Mouse (Mus musculus) ovary, postnatal 14 days (tissue): ENCODE measurements around the gene Nt5c2.

Experiments used
- DNase-seq: peaks from one replicate; pipeline ENCODE4 v3.0.0; 2022; ENCODE audit warnings: low spot score

The Nt5c2 gene

DNA sequence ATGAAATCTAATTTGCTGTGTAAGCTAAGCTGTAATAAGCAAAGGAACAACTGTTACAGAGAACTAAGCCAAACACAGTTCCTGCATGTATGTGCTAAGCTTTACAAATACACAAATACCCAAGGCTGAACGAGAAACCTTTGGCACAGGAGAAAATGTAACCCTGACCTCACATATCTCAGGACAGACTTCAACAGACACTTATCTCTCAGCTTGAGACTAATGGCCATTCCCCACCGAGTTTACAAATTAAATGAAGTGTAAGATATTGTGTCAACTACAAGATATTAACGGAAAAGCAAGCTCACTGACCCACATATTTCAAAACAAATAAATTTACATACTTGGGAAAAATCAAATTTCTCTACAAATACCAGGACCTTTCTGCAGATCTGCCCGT lies 86.8 kb downstream of the Nt5c2 start:
- DNase-seq, result no peak

DNA sequence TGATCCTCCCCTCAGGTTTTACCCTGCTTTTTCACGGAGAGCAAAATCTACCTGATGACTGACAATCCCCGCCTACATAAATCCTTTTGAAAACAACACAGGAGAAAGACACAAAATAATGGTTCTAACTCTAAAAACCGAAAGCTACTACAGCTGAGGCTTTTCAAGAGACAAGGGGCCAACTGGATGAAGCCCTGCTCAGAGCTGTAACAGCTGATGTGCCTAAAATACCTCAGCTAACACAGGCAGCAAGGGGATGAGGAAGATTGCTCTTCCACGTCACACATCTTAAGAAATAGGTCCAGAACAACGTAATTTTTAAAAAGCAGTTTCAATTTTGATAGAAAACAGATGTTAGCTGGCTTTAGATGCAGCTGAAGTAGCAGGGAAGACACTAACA lies 88.0 kb downstream of the Nt5c2 start:
- no peak for DNase-seq

DNA sequence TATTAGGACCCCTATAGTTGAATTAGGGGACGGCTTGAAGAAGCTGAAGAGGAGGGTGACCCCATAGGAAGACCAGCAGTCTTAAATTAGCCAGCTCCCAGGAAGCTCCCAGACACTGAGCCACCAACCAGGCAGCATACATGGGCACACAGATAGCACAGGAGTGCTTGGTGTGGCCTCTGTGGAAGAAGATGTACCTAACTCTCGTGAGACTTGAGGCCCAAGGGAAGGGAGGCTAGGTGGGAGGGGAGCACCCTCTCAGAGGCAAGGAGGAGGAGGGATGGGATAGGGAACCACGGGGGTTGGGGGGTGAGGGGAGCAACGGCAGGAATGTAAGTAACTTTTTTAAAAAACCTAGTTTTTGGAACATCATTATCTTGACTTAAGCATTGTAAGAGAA lies 88.6 kb downstream of the Nt5c2 start:
- DNase-seq, result no peak

DNA sequence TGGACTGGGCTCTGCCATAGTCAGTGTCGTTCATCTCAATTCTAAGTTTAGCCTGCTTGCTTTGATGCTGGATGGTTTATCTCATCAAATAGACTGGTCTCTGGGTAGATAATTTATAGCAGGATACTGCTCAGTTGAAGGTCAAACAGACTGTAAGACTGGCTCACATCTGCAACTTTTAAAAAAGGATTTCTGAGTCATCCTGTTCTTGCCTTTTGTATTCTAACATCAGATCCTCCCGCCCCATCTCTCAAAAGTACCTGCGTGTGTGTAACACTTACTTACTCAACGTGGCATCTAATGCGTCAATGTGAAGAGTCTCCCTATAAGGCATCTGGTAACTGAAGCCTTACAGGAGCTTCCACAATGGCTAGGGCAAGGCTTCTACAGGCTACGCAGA lies 94.4 kb downstream of the Nt5c2 start:
- no peak for DNase-seq

DNA sequence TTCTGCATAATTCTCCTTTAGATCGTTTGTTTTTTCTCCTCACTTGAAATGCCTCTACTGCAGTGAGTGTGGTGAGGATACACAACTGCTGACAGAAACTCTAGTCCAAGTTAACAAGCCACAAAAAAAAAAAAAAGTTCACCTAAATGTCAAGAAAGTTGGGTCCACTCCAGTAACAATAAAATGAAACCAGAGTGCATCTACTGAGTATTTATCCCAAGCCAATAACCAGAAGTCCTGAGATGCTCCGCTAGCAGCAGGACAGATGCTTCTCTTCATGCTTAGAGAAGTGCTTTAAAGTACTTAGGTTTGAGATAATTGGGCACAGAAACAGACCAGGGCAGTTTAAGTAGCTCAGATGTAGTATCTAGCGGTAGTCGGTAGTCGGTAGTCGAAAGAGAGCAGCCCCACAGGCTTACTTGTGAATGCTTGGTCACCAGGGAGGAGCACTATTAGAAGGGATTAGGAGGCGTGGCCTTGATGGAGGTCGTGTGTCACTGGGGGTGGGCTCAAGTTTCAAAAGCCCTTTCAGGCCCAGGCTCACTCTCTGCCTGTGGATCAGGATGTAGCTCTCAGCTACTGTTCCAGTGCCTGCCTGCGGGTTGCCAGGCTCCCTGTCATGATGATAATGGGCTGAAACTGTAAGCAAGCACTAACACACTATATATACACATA lies 99.4 kb downstream of the Nt5c2 start:
- DNase-seq, result no peak

DNA sequence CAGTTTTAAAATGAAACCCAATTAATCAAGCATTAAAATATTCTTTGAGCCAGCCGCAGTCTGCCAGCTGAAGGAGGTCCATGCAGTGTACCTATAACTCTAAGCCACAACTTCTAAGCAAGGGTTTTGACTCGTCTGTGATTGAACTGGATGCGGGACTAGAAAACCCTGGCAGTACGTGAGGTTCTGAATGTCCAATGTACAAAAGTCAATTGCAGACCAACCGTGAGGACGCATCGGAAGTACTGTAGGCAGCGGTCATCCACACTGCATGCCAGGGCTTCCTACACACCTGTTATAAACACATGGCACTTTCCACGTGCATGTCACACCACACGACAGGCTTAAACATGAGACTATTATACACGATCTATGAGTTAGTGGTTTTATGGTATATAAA lies 101.3 kb downstream of the Nt5c2 start:
- DNase-seq, result no peak

DNA sequence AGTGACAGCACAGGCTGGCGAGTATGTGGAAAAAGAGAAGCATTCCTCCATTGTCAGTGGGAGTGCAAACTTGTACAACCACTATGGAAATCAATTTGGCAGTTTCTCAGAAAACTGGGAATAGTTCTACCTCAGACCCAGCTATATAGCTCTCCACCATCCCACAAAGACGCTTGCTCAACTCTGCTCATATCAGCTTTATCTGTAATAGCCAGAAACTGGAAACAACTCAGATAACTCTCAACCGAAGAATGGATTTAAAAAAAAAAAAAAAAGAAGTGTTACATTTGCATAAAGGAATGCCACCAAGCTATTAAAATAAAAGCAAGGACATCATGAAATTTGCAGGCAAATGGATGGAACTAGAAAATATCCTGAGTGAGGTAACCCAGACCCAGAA lies 103.5 kb downstream of the Nt5c2 start:
- no peak for DNase-seq

DNA sequence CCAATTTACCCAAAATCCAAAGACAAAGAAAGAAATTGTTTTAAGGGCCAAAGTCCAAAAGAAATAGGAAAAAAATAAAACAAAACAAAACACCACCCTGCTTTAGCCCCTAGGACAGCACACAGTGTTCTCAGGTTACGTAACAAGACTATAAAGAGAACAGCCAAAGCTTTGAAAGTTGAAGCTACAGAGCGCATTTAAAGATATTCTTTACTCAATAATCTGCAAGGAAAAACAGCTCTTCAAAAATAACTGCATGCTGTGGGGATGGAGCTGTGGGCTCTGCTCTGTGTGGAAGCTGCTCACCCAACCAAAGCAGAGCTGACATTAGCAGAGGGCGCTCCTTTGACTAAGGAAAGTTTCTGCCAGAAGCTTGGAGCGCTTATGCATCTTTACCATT lies 106.0 kb downstream of the Nt5c2 start:
- no peak for DNase-seq

DNA sequence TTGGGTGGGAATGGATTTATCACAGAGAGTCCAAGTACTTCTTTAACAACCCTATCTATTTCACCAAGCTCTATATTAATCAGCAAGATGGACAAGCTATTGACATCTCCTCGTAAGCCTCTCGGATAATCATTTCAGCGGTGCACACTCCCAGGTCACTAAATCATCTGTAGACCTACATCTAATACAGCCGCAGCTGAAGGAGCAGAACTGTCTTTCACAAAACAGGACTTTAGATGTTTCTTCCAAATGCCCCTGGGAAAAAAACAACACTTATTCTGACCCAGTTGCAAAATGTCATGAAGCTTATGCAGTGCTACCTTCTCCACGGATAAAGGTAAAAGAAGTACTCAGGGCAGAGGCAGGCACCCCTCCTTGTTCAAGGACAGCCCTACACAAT lies 106.7 kb downstream of the Nt5c2 start:
- no peak for DNase-seq

DNA sequence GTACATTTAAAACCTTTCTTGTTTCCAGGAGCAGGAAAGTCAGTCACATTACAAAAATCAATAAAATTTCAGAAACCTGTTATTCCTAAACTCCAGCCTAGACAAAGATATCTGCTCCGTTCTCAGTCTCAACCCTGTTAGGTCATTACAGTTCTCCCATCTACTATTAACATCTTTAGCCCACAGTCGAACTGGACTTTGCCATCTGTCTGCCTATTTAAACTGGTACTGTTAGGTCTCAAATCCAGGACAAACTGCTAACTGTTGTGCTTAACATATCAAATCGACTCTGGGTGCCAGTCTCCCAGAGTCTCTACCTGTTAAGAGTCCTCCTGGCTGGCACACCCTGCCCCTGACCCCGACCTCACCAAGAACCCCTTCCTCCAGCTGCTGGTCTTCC lies 109.0 kb downstream of the Nt5c2 start:
- no peak for DNase-seq

DNA sequence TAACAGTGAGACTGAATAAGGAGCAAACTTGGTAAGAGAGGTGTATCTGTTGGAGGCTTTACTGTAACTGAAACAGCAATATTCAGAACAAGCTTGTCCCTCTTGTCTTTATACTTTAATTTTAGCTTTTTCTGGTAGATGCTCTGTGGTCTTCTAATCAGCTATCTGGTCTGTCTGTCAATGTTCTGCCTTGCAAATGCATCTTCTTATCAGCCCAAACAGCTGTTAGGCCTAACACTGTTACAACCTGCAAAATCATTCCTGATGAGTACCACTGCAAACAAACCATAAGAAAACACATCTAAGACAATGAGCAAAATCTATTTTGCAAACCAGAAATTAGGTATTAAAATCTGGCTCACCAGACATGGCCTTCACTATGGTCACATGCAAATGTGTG lies 109.6 kb downstream of the Nt5c2 start:
- no peak for DNase-seq

DNA sequence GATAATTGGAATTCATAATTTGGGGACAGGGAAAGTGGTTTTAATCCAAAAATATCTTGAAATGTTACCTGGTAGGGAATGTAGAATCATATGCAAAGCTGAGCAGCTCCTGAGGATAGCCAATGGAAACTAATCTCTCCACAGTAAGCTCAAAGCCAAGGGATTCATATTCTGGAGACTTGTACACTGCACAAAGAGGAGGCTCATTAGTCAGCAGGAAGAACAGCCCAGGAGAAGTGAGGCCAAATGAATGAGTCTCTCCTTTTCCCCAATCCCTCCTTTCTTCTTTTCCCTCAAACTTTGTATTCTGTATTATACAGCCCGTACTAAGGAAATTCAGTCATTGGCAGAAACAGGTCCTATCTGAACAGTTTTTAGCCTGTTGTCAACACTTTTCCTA lies 110.0 kb downstream of the Nt5c2 start:
- no peak for DNase-seq

DNA sequence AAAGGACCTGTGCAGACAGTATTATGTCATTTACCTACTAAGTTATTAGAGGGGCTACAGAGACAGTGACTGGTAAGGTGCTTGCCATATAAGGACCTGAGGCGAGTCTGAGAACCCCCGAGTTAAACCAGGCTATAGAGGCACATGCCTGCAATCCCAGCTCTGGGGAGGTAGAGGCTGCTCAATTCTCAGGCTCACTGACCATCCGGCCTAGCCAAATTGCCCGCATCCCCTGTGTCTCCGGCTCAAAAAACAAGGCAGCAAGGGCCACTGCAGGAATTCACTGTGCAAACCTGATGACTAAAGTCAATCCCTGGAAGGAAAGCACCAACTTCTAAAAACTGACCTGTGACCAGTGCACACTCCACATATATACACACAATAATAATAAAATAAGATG lies 111.6 kb downstream of the Nt5c2 start:
- no peak for DNase-seq

DNA sequence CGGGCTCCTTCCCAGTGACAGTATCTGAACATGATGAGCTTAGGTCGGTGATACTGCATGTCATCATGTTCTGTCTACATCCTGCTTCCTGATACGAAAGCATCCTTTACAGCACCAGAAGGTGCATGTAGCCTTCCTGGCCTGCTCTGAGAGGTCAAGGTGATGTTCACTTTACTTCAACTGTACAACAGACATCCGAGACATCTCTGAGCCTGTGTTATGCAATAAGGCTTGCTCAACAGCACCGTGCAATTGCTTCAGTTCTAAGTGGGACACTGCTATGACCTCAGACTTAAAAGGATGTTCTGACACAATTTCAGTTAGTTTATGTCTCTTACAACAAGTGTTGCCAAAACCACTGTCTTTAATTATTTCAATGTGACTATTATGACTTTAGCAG lies 113.6 kb downstream of the Nt5c2 start:
- no peak for DNase-seq

DNA sequence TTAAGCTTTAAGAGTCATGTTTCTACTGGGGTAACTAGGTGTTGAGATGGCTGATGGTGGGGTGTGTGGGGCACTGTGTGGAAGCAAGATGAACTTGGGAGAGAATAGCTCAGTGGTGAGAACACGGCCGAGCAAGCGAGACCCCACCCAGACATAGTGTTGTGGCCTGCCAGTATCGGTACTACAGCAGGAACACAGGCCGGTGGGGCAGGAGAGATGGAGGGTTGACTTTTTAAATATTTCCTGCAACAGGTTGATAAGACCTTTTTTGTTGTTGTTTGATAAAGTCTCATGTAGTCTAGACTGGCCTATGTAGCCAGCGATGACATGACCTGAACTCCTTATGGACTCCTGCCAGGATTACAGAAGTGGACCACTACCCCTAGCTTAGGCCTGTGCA lies 114.2 kb downstream of the Nt5c2 start:
- DNase-seq, result no peak

DNA sequence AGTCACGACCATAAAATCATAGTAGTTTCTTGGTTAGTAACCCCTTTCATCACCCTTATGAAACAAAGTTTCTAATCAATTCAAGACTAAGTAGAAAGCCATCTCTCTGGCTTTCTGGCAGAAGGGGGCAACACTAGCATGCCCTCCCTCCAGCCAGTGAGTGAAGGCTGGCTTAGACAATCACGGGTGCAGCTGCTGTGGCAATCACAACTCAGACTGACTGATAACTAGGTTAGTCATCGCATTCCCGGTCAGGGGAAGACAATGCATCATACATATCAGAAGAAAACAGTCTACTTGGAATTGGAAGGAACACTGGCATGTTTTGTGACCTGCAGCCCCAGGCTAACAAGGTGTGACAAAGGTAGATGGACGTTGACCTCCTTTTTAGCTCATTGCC lies 115.1 kb downstream of the Nt5c2 start:
- DNase-seq, result no peak

DNA sequence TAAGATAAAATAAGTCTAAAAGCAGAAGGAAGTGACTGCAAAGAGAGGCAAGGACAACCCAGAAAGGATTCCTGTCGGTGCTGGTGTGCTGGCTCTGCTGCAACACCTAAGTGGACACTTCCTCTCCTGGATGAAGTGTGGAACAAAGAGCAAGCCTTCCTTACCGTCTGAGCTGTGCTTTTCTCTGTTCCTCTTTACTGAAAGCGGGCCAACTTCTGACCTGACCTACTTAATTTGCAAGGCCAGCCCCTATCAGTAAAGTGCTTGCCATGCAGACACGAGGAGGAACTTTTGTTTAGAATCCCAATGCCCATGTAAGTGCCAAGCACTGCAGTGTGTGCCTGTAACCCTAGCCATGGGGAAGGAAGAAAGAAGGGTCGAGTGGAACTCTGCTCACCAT lies 115.6 kb downstream of the Nt5c2 start:
- no peak for DNase-seq

DNA sequence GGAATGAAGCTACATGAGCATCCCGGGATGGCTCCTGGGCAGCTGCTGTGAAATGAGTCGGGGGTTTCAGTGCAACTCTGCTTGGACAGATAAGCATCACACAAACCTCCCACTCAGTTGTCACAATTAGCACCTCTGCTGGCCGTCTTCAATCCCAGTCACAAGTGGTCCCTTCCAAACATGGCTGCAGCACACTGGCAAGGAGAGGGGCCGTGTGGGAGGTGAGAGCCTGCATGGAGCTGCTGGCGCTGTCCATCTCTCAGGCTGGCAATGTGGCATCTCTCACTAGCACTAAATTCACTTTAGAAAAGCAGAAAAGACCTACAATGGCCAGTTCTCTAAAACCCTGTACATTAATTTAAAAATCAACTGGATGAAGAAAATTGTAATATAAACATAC lies 116.7 kb downstream of the Nt5c2 start:
- no peak for DNase-seq

DNA sequence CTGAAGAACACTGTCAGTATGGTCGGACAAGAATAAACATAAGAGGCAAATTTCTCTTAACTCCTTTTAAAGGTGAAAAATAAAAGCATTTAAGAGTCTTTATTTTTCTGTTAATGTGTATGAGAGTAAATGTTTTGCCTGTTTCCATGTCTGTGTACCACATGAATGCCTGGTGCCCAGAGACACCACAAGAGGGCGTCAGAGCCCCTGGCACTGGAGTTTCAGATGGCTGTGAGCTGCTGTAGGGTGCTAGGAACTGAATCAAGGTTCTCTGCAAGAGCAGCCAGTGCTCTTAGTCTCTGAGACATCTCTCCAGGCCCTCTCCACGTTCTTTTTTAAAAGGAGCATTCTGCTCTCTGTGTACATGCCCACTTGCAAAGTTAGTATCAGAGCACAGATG lies 117.8 kb downstream of the Nt5c2 start:
- DNase-seq, result no peak

DNA sequence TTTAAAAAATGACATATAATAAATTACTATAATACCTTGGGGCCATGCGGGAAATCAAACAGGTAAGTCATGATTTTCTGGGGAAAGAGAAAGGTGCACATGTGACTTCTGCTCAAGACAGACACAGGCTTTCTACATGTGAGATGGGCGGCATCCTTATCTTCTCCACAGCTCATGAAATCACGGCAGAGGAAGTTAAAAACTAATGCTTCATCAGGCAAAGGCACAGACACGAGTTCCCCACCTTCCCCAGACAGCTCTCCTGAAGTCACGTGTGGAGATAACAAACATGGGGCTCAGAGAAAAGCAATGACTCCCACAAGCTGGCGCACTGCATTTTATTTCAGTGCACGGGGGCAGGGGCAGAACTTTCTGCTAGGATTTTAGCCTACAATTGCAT lies 121.5 kb downstream of the Nt5c2 start:
- no peak for DNase-seq

DNA sequence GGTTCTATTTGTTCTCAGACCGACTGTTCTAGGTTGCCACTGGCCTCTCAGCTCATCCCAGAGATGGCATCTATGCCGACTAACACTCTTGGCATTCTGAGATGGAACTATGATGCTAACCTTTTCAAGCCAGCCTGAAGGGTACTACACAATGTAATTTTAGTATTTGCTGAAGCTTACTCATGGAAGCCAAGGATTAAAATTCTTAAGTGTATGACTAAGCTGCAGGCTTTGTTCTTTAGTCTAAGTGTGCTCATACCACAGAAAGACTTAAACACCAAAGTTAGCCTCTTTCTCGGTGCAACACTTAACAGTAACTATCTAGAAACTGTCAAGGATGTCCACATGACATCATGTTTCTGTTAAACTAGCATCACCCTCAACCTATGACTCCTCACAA lies 122.1 kb downstream of the Nt5c2 start:
- DNase-seq, result no peak

DNA sequence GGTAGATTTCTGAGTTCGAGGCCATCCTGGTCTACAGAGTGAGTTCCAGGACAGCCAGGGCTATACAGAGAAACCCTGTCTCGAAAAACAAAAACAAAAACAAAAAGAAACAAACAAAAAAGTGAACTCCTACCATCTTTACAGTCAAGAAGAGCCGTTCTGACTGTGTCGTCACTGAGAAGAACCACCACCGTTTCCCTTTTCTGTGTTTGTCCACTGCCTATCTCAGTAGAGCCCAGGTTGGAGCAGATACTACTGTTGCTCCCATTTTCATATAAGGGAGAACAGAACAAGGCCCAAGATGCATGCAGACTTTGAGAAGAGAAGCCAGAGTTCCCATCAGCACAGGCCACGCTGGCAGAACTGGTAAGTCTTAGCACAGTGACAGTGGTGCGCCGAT lies 124.3 kb downstream of the Nt5c2 start:
- DNase-seq, result no peak

DNA sequence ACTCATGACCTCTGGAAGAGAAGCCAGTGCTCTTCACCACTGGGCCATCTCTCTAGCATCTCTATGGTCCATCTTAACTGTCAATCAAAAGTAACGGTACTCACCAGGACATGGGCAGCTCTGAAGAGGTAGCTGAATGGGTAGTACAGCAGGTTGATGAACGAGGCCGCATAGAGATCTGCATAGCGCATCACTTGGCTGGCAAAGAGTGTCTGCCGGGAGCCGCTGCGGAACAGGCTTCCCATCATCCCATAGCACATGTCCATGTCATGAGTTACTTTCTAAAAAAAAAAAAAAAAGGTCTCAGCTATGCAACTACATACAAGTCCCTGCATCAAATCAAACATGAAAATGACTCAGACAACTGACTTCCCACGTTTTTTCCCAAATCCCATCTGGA lies 125.3 kb downstream of the Nt5c2 start:
- DNase-seq, result no peak

DNA sequence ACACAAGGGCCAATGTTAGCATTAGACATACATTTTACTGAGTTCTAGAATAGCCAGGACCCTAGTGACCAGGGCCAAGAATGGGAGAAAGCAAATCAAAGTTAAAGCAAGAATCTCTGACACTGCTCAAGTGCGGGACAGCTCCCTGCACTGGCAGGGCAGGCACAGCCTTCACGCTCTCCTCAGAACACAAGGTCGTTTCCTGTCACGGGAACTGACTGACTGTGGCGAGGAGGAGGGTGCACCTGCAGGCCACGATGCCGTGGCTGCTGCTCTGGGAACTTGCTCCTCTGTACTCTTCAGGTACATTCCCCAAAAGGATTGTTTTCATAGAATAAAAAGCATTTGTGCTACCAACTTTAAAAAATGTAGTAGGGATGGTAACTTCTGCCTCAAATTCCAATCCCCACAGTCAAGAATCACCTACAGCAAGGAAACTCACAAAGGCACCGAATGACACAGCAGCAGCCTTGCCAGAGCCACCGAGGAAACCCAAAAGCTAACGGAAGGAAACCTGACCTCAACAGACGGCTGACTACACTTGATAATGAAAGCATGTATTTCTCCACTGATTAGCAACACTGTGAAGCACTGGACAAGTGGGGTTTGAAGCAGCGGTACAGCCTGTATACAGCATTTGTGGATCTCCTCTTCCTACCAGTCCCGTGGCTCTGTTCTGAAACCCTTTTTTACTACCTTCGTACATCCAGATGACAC lies 127.0 kb downstream of the Nt5c2 start:
- DNase-seq, result no peak
